Mouse (Mus musculus) cerebellum, adult 2 months (tissue): ENCODE results near the gene Fam120c. TPM values are rescaled to one million over a fixed set of nuclear protein-coding genes. Genes with fewer than 3 reads are reported as not detected.

Source experiments
- DNase-seq, 2 experiments: peaks; one replicate each; pipeline ENCODE4 v3.0.0; 2021
- H3K27ac ChIP-seq: fragments of 200-500 bp; 2 replicates; pipeline ENCODE4 v1.5.1; 2012; ENCODE audit warnings: low read length, control low read depth, inconsistent platforms; ENCODE audit not compliant: insufficient read depth
- H3K27me3 ChIP-seq: fragments of 200-500 bp; 2 replicates; pipeline ENCODE4 v1.6.1; 2012; ENCODE audit warnings: inconsistent platforms, mild to moderate bottlenecking, low read length, moderate library complexity; ENCODE audit not compliant: control insufficient read depth, insufficient read depth
- H3K4me1 ChIP-seq: fragments of 200-500 bp; 2 replicates; pipeline ENCODE4 v1.6.1; 2011; ENCODE audit warnings: low read length; ENCODE audit not compliant: control insufficient read depth, insufficient read depth
- H3K4me3 ChIP-seq: fragments of 200-500 bp; replicated peaks from 2 replicates; pipeline ENCODE3; 2011; ENCODE audit warnings: mild to moderate bottlenecking, low read depth, low read length, control low read depth; ENCODE audit not compliant: insufficient read depth
- CTCF ChIP-seq: fragments of 200-500 bp; IDR thresholded peaks from 2 replicates; pipeline ENCODE4 v1.5.1; 2011; ENCODE audit warnings: low read depth, mild to moderate bottlenecking, control low read depth, low read length, moderate library complexity, borderline replicate concordance; ENCODE audit not compliant: insufficient read depth
- POLR2A ChIP-seq: fragments of 200-500 bp; IDR thresholded peaks from 2 replicates; pipeline ENCODE4 v1.6.1; 2011; ENCODE audit warnings: low read length, control low read depth, borderline replicate concordance; ENCODE audit not compliant: insufficient read depth
- WGBS: fragments of 180-500 bp; shearing (Covaris S2); methylation state at CpG from one replicate; pipeline ENCODE4 v1.1.7; 2018; 5-methylcytosine and 5-hydroxymethylcytosine counted together
- polyA plus RNA-seq: library from polyadenylated mRNA; depleted of rRNA; stranded (reverse); fragments of >200 nt; gene quantifications from 2 replicates; pipeline ENCODE4 v1.2.3, GENCODE M21; 2012; rRNA removed

Gene Fam120c
- 12.1 and 14.3 TPM in 2 replicates for polyA plus RNA-seq

DNA sequence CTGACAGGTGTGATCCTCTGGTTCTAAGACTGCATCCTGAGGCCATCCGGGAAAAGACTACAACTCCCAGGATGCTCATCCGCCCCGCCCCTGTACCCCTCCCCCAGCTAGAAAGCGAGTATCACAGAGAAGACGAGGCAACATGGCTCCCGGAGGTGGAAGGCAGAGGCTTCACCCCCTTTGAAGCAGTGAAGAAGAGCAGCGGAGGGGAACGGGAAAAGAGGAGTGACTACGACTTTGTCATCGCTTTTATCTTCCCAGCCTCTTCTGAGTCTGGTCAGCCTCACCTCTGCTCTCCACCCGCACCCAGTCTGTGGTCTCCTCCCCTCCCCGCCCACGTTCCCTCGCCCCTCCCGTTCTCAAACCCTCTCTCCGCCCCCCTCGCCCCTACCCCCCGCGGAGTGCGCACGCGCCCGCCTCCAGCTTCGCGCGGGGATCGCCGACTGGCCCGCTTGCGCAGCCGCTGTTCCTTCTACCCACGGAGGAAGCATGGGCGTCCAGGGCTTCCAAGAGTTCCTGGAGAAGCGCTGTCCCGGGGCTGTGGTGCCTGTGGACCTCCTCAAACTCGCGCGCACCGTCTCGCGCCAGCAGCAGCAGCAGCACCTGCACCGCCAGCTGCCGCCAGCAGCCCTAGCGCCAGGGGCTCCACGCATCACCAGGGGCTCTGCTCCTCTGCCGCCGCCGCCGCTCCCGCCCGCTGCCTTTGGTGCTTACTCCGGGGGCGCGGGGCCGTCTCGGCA is at the start of gene Fam120c:
Gene Fam120c (plus strand): TSS at position 415 of the 740 bp plus-strand sequence.
- 7% methylated on average over 42 of the region's 56 CpGs for WGBS
- H3K27ac ChIP-seq = peak within 1 kb of the TSS; percentile 75
- no peak for TF ChIP-seq CTCF
- peak; percentile 57; the same call in 1 of the 2 replicates for TF ChIP-seq POLR2A
- H3K4me3 ChIP-seq = peak within 1 kb of the TSS; percentile 65
- no peaks in the 10 kb centered on the region for H3K4me1 ChIP-seq
- H3K27me3 ChIP-seq = no peaks in the 10 kb centered on the region
- DNase-seq = peak; percentile 87

DNA sequence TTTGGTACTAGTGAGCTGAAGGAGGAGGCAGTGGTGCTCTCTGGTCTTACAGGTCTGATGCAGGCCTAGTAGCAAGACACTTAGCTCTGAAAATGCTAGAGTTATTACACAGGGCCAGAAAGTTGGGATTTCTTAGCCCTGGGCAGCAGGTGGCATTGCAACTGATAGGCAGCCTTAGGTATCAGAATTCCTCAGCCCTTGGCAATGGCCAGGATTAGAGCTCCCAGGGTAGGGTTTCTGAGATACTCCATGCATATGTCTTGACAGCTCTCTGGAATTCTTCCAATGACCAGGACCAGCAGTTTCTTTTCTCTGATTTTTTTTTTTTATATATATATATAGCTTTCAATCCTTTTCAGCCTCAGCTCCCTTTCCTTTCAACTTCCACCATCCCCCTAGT is 45.6 kb upstream of the Fam120c start:
- H3K27ac ChIP-seq = no peak overlapping the region
- TF ChIP-seq POLR2A = no peak
- TF ChIP-seq CTCF = no peak
- H3K27me3 ChIP-seq = no peaks in the 10 kb centered on the region
- DNase-seq = no peak
- H3K4me1 ChIP-seq = no peaks in the 10 kb centered on the region
- no peak overlapping the region for H3K4me3 ChIP-seq

DNA sequence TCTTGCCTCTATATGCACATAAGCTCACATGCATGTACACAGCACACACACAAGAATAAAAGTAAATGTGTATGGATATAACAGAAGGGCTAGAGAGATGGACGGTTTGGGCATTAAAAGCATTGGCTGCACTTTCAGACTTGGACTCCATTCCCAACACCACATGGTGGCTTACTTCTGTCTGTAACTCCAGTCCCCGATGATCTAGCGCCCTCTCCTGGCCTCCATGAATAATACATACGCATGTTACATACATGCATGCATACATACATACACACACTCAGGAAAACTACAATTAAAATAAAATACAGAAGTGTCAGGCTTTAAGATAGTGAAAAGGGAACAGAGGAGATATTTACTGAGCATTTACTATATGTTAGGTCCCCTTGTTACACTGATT is 30.2 kb upstream of the Fam120c start:
- 77% methylated on average over 4 of the region's 4 CpGs for WGBS
- TF ChIP-seq CTCF = no peak
- no peak for TF ChIP-seq POLR2A
- no peaks in the 10 kb centered on the region for H3K4me1 ChIP-seq
- DNase-seq = no peak
- no peak overlapping the region for H3K4me3 ChIP-seq
- no peaks in the 10 kb centered on the region for H3K27me3 ChIP-seq
- H3K27ac ChIP-seq = no peak overlapping the region

DNA sequence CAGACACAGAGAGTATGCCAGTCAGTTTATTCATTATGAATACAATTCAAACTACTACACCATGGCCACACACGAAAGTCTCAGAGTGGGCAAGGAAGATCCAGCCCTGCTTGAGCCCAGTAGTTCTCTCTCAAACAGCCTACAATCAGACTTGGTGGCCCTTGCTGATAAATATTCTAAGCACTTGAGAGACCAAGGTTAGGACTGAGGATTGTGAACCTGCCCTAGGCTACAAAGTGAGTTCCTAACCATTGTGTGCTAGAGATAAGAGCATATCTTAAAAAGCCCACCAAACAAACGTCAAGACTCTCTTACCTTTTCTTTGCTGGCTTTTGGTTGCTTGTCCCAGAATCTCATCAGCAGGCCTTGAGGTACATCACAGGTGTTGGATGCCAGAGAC is 10.4 kb upstream of the Fam120c start:
- H3K4me3 ChIP-seq = no peak overlapping the region
- no peaks in the 10 kb centered on the region for H3K4me1 ChIP-seq
- 85% methylated on average over 2 of the region's 2 CpGs for WGBS
- no peaks in the 10 kb centered on the region for H3K27me3 ChIP-seq
- H3K27ac ChIP-seq = no peak overlapping the region
- TF ChIP-seq POLR2A (no peak), CTCF (no peak)
- no peak for DNase-seq

DNA sequence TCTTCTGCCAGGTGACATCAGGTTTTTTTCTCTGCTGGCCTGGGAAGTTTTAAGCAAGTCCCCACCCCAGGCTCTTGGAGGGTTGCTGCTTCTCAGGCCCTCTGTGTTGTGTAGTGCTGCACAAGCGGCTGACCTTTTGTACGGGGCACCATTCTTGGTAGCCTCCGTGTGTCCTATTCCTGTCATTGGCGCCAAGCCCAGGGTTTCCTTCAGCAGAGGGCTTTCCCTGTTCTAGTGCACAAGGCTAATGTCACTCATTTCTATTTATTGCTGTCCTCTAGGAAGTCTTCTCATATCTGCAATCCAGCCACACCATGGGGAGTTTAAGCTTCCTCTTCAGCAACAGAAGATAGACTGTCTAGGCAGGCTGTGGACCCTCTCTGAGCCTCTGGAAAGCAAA is 6.2 kb upstream of the Fam120c start:
- Histone ChIP-seq H3K4me3 (no peak overlapping the region), H3K4me1 (no peaks in the 10 kb centered on the region), H3K27ac (no peak overlapping the region), H3K27me3 (no peaks in the 10 kb centered on the region)
- DNase-seq = peak in 1 of 2 experiments; percentile 20
- TF ChIP-seq POLR2A (no peak), CTCF (no peak)
- WGBS = 25% methylated on average over 4 of the region's 4 CpGs

DNA sequence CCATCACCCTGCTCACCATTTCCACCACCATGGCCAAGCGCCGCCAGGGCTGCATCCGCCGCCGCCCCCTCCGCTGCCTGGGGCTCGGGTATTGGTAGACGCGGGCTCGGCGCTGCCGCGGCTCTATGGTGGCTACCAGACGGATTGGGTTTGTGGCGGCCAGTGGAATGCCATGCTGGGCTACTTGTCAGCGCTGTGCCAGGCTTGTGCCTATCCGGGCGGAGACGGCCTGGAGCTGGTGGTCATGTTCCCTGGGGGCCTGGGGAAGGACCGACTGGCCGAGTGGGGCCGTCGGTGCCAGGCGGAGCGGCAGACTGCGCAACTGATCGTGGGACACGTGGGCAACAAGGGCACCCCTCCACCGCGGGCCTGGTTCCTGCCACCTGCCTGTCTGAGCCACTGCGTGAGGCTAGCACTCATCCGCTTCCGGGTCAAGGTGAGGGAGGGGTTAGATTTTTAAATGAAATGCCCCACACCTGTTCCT is 568 bp downstream of the Fam120c start:
- H3K27me3 ChIP-seq = no peaks in the 10 kb centered on the region
- 9% methylated on average over 32 of the region's 33 CpGs for WGBS

DNA sequence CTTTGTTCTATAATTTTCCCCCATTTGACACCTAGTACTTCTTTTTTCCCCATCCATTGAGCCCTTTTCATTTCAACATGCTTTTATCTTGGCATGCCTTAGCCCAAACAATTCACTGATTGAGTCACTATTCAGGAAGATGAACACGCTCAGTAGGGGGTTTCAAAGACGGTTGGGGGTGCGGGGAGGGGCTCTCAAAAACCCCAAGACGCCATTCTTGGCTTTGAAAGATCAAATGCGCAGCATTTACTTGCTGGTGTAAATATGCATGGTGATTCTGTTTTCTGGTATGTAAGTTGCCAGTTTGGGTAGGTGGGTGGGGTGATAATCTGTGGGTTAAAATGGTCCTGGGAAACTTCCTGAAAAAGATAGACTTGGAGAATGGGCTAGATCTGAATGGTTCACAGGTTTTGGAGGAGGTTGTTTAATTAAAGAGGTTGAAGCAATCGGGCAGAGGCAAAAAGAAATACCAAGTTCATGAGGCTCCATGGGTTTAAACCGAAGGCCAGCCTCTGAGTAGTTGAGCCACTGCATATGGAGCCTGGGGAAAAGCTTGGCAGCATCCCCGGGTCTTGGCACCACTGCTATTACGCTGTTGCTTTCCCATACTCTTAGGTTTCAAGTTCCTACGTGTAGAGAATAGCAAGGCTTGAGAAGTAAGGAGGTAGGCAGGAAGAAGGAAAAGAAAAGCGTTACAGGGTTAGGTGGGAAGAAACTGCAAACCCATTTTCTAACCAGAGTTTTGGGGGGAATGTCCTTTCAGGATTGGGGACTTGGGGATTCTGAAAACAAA is 1.6 kb downstream of the Fam120c start:
- peak overlapping the region; percentile 26 for H3K4me3 ChIP-seq
- no peaks in the 10 kb centered on the region for H3K27me3 ChIP-seq
- peak; percentile 41 for DNase-seq
- no peaks in the 10 kb centered on the region for H3K4me1 ChIP-seq
- H3K27ac ChIP-seq = no peak overlapping the region
- TF ChIP-seq POLR2A (no peak), CTCF (no peak)
- WGBS = 3% methylated on average over 11 of the region's 11 CpGs

More for the DNA sequence above, 568 bp downstream of the Fam120c start:
- TF ChIP-seq CTCF (no peak), POLR2A (0 out of 2 replicates have a peak, but pooled peaks have one; percentile 20)
- Histone ChIP-seq H3K4me3 (peak overlapping the region; percentile 65), H3K27ac (peak overlapping the region; percentile 75), H3K4me1 (no peaks in the 10 kb centered on the region)
- peak; percentile 69 for DNase-seq
